Mouse (Mus musculus): ENCODE results near the gene St3gal3. TPM values are rescaled to one million over a fixed set of nuclear protein-coding genes. Genes with fewer than 3 reads are reported as not detected.
A peak's percentile ranks its signal among the peaks of the same experiment; 100 is the strongest.

St3gal3 gene
- polyA plus RNA-seq, 1 experiment from 2014 or later, result 8.5 TPM

GRCm38 (mm10) chr4:117887920-117888319 lies 246.8 kb downstream of the St3gal3 start:
- ATAC-seq (ENCODE audit: low FRiP score), result no peak
- Histone ChIP-seq H3K9me3 (no peaks in the 10 kb centered on the region), H3K36me3 (replicated peaks) (peaks cover 37% of the 10 kb centered on the region), H3K4me1 (peaks cover 40% of the 10 kb centered on the region), H3K9ac (no peak overlapping the region), H3K27ac (no peak overlapping the region), H3K4me2 (peak overlapping the region; percentile 89), H3K4me3 (replicated peaks) (peak overlapping the region; percentile 92; the same call in 1 of the 2 replicates), H3K27me3 (no peaks in the 10 kb centered on the region)
- WGBS, result 71% methylated on average over 2 of the region's 2 CpGs

- under 1% methylated on average over 37 of the region's 37 CpGs for WGBS
- Histone ChIP-seq H3K4me1 (peaks cover 44% of the 10 kb centered on the region), H3K27me3 (no peaks in the 10 kb centered on the region), H3K9me3 (no peaks in the 10 kb centered on the region), H3K4me2 (peak within 1 kb of the TSS; percentile 89), H3K9ac (peak within 1 kb of the TSS; percentile 83), H3K27ac (peak within 1 kb of the TSS; percentile 62; the same call in 1 of the 2 replicates), H3K4me3 (replicated peaks) (peak within 1 kb of the TSS; percentile 92), H3K36me3 (replicated peaks) (peaks cover 37% of the 10 kb centered on the region)
- peak; percentile 91 for ATAC-seq (ENCODE audit: low FRiP score)
Observed at GRCm38 (mm10) chr4:117887133-117887532, 247.6 kb downstream of the St3gal3 start, which contains the start of gene Atp6v0b. Gene Atp6v0b (minus strand): TSS chr4:117887333.

GRCm38 (mm10) chr4:117886644-117887043 lies 248.1 kb downstream of the St3gal3 start:
- Histone ChIP-seq H3K4me3 (replicated peaks) (peak overlapping the region; percentile 92), H3K4me2 (peak overlapping the region; percentile 89), H3K9me3 (no peaks in the 10 kb centered on the region), H3K27ac (peak overlapping the region; percentile 62; the same call in 1 of the 2 replicates), H3K27me3 (no peaks in the 10 kb centered on the region), H3K4me1 (peaks cover 47% of the 10 kb centered on the region), H3K9ac (peak overlapping the region; percentile 83), H3K36me3 (replicated peaks) (peaks cover 37% of the 10 kb centered on the region)
- no peak for ATAC-seq (ENCODE audit: low FRiP score)
- 2% methylated on average over 24 of the region's 24 CpGs for WGBS

GRCm38 (mm10) chr4:117885994-117886393 lies 248.7 kb downstream of the St3gal3 start:
- H3K27me3 ChIP-seq, result no peaks in the 10 kb centered on the region
- H3K27ac ChIP-seq, result no peak overlapping the region
- no peak for ATAC-seq (ENCODE audit: low FRiP score)
- 86% methylated on average over 9 of the region's 9 CpGs for WGBS
- H3K9me3 ChIP-seq, result no peaks in the 10 kb centered on the region
- H3K4me3 ChIP-seq (replicated peaks), result peak overlapping the region; percentile 92
- peak overlapping the region; percentile 89 for H3K4me2 ChIP-seq
- H3K9ac ChIP-seq, result peak overlapping the region; percentile 83
- H3K4me1 ChIP-seq, result peaks cover 43% of the 10 kb centered on the region
- H3K36me3 ChIP-seq (replicated peaks), result peaks cover 42% of the 10 kb centered on the region

GRCm38 (mm10) chr4:117885093-117885492 lies 249.6 kb downstream of the St3gal3 start:
- ATAC-seq (ENCODE audit: low FRiP score), result no peak
- H3K9ac ChIP-seq, result no peak overlapping the region
- no peak overlapping the region for H3K4me2 ChIP-seq
- WGBS, result 92% methylated on average over 10 of the region's 10 CpGs
- H3K4me3 ChIP-seq (replicated peaks), result no peak overlapping the region
- H3K4me1 ChIP-seq, result peaks cover 46% of the 10 kb centered on the region
- H3K27me3 ChIP-seq, result no peaks in the 10 kb centered on the region
- peaks cover 44% of the 10 kb centered on the region for H3K36me3 ChIP-seq (replicated peaks)
- H3K27ac ChIP-seq, result no peak overlapping the region
- no peaks in the 10 kb centered on the region for H3K9me3 ChIP-seq

- no peak overlapping the region for H3K27ac ChIP-seq
- ATAC-seq (ENCODE audit: low FRiP score), result no peak
- 94% methylated on average over 1 of the region's 1 CpGs for WGBS
- peaks cover 36% of the 10 kb centered on the region for H3K36me3 ChIP-seq (replicated peaks)
- peak overlapping the region; percentile 92 for H3K4me2 ChIP-seq
- H3K4me1 ChIP-seq, result peaks cover 50% of the 10 kb centered on the region
- no peaks in the 10 kb centered on the region for H3K27me3 ChIP-seq
- H3K4me3 ChIP-seq (replicated peaks), result peak overlapping the region; percentile 92
- no peaks in the 10 kb centered on the region for H3K9me3 ChIP-seq
- H3K9ac ChIP-seq, result no peak overlapping the region
Observed at GRCm38 (mm10) chr4:117884146-117884545, 250.6 kb downstream of the St3gal3 start.

GRCm38 (mm10) chr4:117882701-117883691 lies 251.7 kb downstream of the St3gal3 start, which contains the start of gene B4galt2:
Gene B4galt2 (minus strand): TSS chr4:117883487.
- Histone ChIP-seq H3K9ac (peak within 1 kb of the TSS; percentile 95), H3K9me3 (no peaks in the 10 kb centered on the region), H3K4me2 (peak within 1 kb of the TSS; percentile 92), H3K4me1 (peaks cover 55% of the 10 kb centered on the region), H3K27me3 (no peaks in the 10 kb centered on the region), H3K4me3 (replicated peaks) (peak within 1 kb of the TSS; percentile 92), H3K27ac (peak within 1 kb of the TSS; percentile 79), H3K36me3 (replicated peaks) (peaks cover 41% of the 10 kb centered on the region)
- ATAC-seq (ENCODE audit: low FRiP score), result peak; percentile 61
- WGBS, result under 1% methylated on average over 79 of the region's 103 CpGs

Other genes with a start within 250 kb of the St3gal3 start
- 233 TPM in 2 replicates for gene Atp6v0b, start 247.6 kb downstream of the St3gal3 start, polyA plus RNA-seq (2016; fragmentation: Nextera tagmentation; extraction: Ambion mirVana)
- gene Dph2, start 242.9 kb downstream of the St3gal3 start, polyA plus RNA-seq (2016; fragmentation: Nextera tagmentation; extraction: Ambion mirVana), result 26.7 and 27.0 TPM in 2 replicates
- gene Ipo13, start 219.9 kb downstream of the St3gal3 start, polyA plus RNA-seq (2016; fragmentation: Nextera tagmentation; extraction: Ambion mirVana), result 70.8 and 71.4 TPM in 2 replicates
- 0.23 and 0.33 TPM in 2 replicates for gene Artn, start 205.2 kb downstream of the St3gal3 start, polyA plus RNA-seq (2016; fragmentation: Nextera tagmentation; extraction: Ambion mirVana)
- gene Kdm4a, start 45.1 kb upstream of the St3gal3 start, polyA plus RNA-seq (2016; fragmentation: Nextera tagmentation; extraction: Ambion mirVana), result 58.5 and 58.6 TPM in 2 replicates
- 118 and 122 TPM in 2 replicates for gene Ptprf, start 156.5 kb upstream of the St3gal3 start, polyA plus RNA-seq (2016; fragmentation: Nextera tagmentation; extraction: Ambion mirVana)